Mouse (Mus musculus) olfactory bulb, adult 2 months (tissue): ENCODE results near the gene Cd27. TPM values are rescaled to one million over a fixed set of nuclear protein-coding genes. Genes with fewer than 3 reads are reported as not detected.
A peak's percentile ranks its signal among the peaks of the same experiment; 100 is the strongest.

ENCODE experiments used
- H3K27ac ChIP-seq: fragments of 200-500 bp; 2 replicates; pipeline ENCODE4 v1.5.1; 2012; ENCODE audit warnings: low read depth, low read length; ENCODE audit not compliant: insufficient read depth
- H3K4me1 ChIP-seq: fragments of 200-500 bp; 2 replicates; pipeline ENCODE4 v1.6.1; 2012; ENCODE audit warnings: low read length; ENCODE audit not compliant: control insufficient read depth, insufficient read depth
- H3K4me3 ChIP-seq: fragments of 200-500 bp; 2 replicates; pipeline ENCODE4 v1.5.1; 2012; ENCODE audit warnings: mild to moderate bottlenecking, low read depth, low read length, moderate library complexity; ENCODE audit not compliant: insufficient read depth
- CTCF ChIP-seq: fragments of 200-500 bp; IDR thresholded peaks from 2 replicates; pipeline ENCODE4 v1.5.1; 2012; ENCODE audit warnings: low read depth, mild to moderate bottlenecking, low read length, moderate library complexity; ENCODE audit not compliant: insufficient read depth
- POLR2A ChIP-seq: fragments of 200-500 bp; IDR thresholded peaks from 2 replicates; pipeline ENCODE4 v1.6.1; 2012; ENCODE audit warnings: mild to moderate bottlenecking, low read depth, low read length, moderate library complexity; ENCODE audit not compliant: insufficient read depth
- WGBS: fragments of 180-500 bp; shearing (Covaris S2); methylation state at CpG from one replicate; pipeline ENCODE4 v1.1.7; 2018; 5-methylcytosine and 5-hydroxymethylcytosine counted together
- polyA plus RNA-seq: library from polyadenylated mRNA; stranded (reverse); fragments of >200 nt; gene quantifications from 2 replicates; pipeline ENCODE4 v1.2.4, GENCODE M21; 2012; ENCODE audit warnings: low replicate concordance; ENCODE audit not compliant: missing spikeins, insufficient read depth, insufficient read length

The Cd27 gene
- polyA plus RNA-seq, 1 experiment = not detected

GRCm38 (mm10) chr6:125222577-125222976 lies 14.2 kb downstream of the Cd27 start:
- no peak overlapping the region for H3K27ac ChIP-seq
- TF ChIP-seq CTCF (no peak), POLR2A (no peak)
- no peak overlapping the region for H3K4me3 ChIP-seq
- 78% methylated on average over 3 of the region's 3 CpGs for WGBS
- H3K4me1 ChIP-seq = no peaks in the 10 kb centered on the region

- no peak for TF ChIP-seq CTCF
- no peak for TF ChIP-seq POLR2A
- Histone ChIP-seq H3K4me1 (no peaks in the 10 kb centered on the region), H3K27ac (no peak overlapping the region), H3K4me3 (no peak overlapping the region)
- WGBS = 70% methylated on average over 2 of the region's 2 CpGs
Observed at GRCm38 (mm10) chr6:125222146-125222545, 14.7 kb downstream of the Cd27 start.

GRCm38 (mm10) chr6:125221115-125221745 lies 15.6 kb downstream of the Cd27 start:
- Histone ChIP-seq H3K4me3 (no peak overlapping the region), H3K27ac (no peak overlapping the region), H3K4me1 (no peaks in the 10 kb centered on the region)
- no peak for TF ChIP-seq POLR2A
- no peak for TF ChIP-seq CTCF
- WGBS = 91% methylated on average over 20 of the region's 20 CpGs

GRCm38 (mm10) chr6:125218963-125219362 lies 17.8 kb downstream of the Cd27 start:
- WGBS = 74% methylated on average over 4 of the region's 4 CpGs
- H3K4me3 ChIP-seq = no peak overlapping the region
- no peak overlapping the region for H3K27ac ChIP-seq
- 0 out of 2 replicates have a peak, but pooled peaks have one; percentile 3 for TF ChIP-seq POLR2A
- no peak for TF ChIP-seq CTCF
- H3K4me1 ChIP-seq = no peaks in the 10 kb centered on the region

GRCm38 (mm10) chr6:125217899-125218298 lies 18.9 kb downstream of the Cd27 start:
- TF ChIP-seq CTCF (no peak), POLR2A (no peak)
- H3K4me3 ChIP-seq = no peak overlapping the region
- no peak overlapping the region for H3K27ac ChIP-seq

GRCm38 (mm10) chr6:125216898-125217297 lies 19.9 kb downstream of the Cd27 start:
- 64% methylated on average over 2 of the region's 2 CpGs for WGBS
- H3K4me3 ChIP-seq = no peak overlapping the region
- TF ChIP-seq CTCF (no peak), POLR2A (no peak)

More at GRCm38 (mm10) chr6:125217899-125218298, 18.9 kb downstream of the Cd27 start:
- WGBS = 75% methylated on average over 11 of the region's 11 CpGs
- H3K4me1 ChIP-seq = no peaks in the 10 kb centered on the region

GRCm38 (mm10) chr6:125215148-125215954 lies 21.5 kb downstream of the Cd27 start, which contains the start of gene Vamp1:
Vamp1 (plus strand) TSS chr6:125215551.
- H3K4me3 ChIP-seq = peak within 1 kb of the TSS; percentile 96
- WGBS = under 1% methylated on average over 48 of the region's 48 CpGs
- H3K4me1 ChIP-seq = no peaks in the 10 kb centered on the region
- peak within 1 kb of the TSS; percentile 88 for H3K27ac ChIP-seq
- peak; percentile 90 for TF ChIP-seq POLR2A
- TF ChIP-seq CTCF = no peak

More at GRCm38 (mm10) chr6:125216898-125217297, 19.9 kb downstream of the Cd27 start:
- Histone ChIP-seq H3K4me1 (no peaks in the 10 kb centered on the region), H3K27ac (no peak overlapping the region)

- 70% methylated on average over 6 of the region's 6 CpGs for WGBS
- TF ChIP-seq CTCF (no peak), POLR2A (no peak)
- Histone ChIP-seq H3K4me1 (no peaks in the 10 kb centered on the region), H3K27ac (no peak overlapping the region), H3K4me3 (no peak overlapping the region)
Observed at GRCm38 (mm10) chr6:125213715-125214114, 23.1 kb downstream of the Cd27 start.

- 75% methylated on average over 6 of the region's 6 CpGs for WGBS
- Histone ChIP-seq H3K4me3 (no peak overlapping the region), H3K4me1 (no peaks in the 10 kb centered on the region), H3K27ac (no peak overlapping the region)
- TF ChIP-seq POLR2A = no peak
- TF ChIP-seq CTCF = no peak
Observed at GRCm38 (mm10) chr6:125213129-125213528, 23.7 kb downstream of the Cd27 start.
